Mouse (Mus musculus): ENCODE data around the gene Bdh2. TPM values are rescaled to one million over a fixed set of nuclear protein-coding genes. Genes with fewer than 3 reads are reported as not detected.

Gene Bdh2
- polyA plus RNA-seq, 1 experiment from 2014 or later: 2.9 TPM

- H3K9me3 ChIP-seq (replicated peaks): no peaks in the 10 kb centered on the region
- H3K27ac ChIP-seq: no peak overlapping the region
- no peaks in the 10 kb centered on the region for H3K36me3 ChIP-seq (ENCODE audit: poor library complexity, severe bottlenecking)
- no peak overlapping the region for H3K4me2 ChIP-seq
- no peak overlapping the region for H3K4me3 ChIP-seq
- H3K27me3 ChIP-seq: no peaks in the 10 kb centered on the region
- H3K9ac ChIP-seq: 0 out of 2 replicates have a peak overlapping the region, but pooled peaks have one; percentile 9
- 9% methylated on average over 6 of the region's 6 CpGs for WGBS
- ATAC-seq: no peak
- peaks cover 14% of the 10 kb centered on the region for H3K4me1 ChIP-seq
Measured at GRCm38 (mm10) chr3:135304060-135304459, 23.0 kb downstream of the Bdh2 start.

GRCm38 (mm10) chr3:135304566-135304965 lies 23.5 kb downstream of the Bdh2 start:
- Histone ChIP-seq H3K9me3 (replicated peaks) (no peaks in the 10 kb centered on the region), H3K4me1 (peaks cover 14% of the 10 kb centered on the region), H3K27ac (no peak overlapping the region), H3K4me2 (peak overlapping the region; percentile 3; the same call in 1 of the 2 replicates), H3K27me3 (no peaks in the 10 kb centered on the region), H3K9ac (no peak overlapping the region), H3K36me3 (ENCODE audit: poor library complexity, severe bottlenecking) (no peaks in the 10 kb centered on the region), H3K4me3 (no peak overlapping the region)
- ATAC-seq: no peak; the same call in 1 of the 2 replicates
- 5% methylated on average over 9 of the region's 9 CpGs for WGBS

GRCm38 (mm10) chr3:135307411-135308259 lies 26.6 kb downstream of the Bdh2 start, which contains the start of gene Slc9b2:
TSS of gene Slc9b2 (plus strand) at chr3:135307700.
- ATAC-seq: peak; percentile 85
- no peak within 1 kb of the TSS for H3K27ac ChIP-seq
- peak within 1 kb of the TSS; percentile 30 for H3K9ac ChIP-seq
- 9% methylated on average over 26 of the region's 28 CpGs for WGBS
- peak within 1 kb of the TSS; percentile 61 for H3K4me2 ChIP-seq
- no peaks in the 10 kb centered on the region for H3K27me3 ChIP-seq
- peaks cover 14% of the 10 kb centered on the region for H3K4me1 ChIP-seq
- no peaks in the 10 kb centered on the region for H3K9me3 ChIP-seq (replicated peaks)
- no peaks in the 10 kb centered on the region for H3K36me3 ChIP-seq (ENCODE audit: poor library complexity, severe bottlenecking)
- peak within 1 kb of the TSS; percentile 36 for H3K4me3 ChIP-seq

DNA sequence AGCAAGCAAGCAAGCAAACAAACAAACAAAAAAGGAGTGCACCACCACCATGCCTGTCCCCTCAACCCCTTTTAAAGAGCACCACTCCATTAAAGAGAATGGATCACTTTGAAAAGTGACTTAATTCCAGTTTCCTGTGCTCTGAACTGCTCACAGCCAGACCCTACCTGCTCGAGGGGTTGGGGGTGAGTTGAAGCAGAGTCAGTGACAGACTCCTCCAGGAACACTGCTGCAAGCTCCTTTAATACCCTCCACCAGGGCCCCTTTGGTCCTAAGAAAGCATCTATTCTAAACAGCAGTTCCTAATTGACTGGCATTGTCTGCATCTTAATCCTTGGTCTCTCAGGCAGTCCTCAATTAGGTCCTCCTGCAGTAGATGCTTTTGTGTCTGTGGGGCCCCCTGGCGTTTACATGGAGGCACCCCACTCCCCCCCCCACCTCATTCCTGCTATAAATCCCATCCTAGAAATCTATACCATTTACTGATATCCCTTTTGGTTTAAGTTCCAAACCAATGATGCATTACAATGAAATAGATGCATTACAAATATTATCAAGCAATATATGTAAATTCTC lies 32.0 kb downstream of the Bdh2 start:
- H3K9me3 ChIP-seq (replicated peaks): peaks cover 5% of the 10 kb centered on the region
- H3K9ac ChIP-seq: no peak overlapping the region
- ATAC-seq: no peak
- no peaks in the 10 kb centered on the region for H3K27me3 ChIP-seq
- peaks cover 5% of the 10 kb centered on the region; the same call in 1 of the 2 replicates for H3K36me3 ChIP-seq (ENCODE audit: poor library complexity, severe bottlenecking)
- peaks cover 6% of the 10 kb centered on the region; the same call in 1 of the 2 replicates for H3K4me1 ChIP-seq
- no peak overlapping the region for H3K4me2 ChIP-seq
- WGBS: 4% methylated on average over 2 of the region's 2 CpGs
- H3K27ac ChIP-seq: no peak overlapping the region
- H3K4me3 ChIP-seq: no peak overlapping the region

DNA sequence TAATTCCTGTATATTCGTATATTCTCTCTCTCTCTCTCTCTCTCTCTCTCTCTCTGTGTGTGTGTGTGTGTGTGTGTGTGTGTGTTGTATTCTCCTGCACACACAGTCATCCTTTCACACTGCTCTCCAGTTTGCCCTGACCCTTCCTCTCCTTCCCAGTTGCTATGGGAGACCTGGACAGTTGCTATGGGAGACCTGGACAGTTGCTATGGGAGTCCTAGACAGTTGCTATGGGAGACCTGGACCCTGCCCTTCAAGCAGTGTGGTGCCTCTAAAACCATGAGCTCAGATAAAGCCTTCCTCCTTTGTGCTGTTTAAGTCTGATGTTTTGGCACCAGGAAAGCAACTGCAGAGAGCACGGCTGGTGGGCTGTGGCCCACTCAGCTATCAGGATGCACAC lies 32.7 kb downstream of the Bdh2 start:
- 33% methylated on average over 2 of the region's 2 CpGs for WGBS
- H3K4me3 ChIP-seq: no peak overlapping the region
- H3K27me3 ChIP-seq: no peaks in the 10 kb centered on the region
- no peak overlapping the region for H3K9ac ChIP-seq
- no peak overlapping the region for H3K4me2 ChIP-seq
- peak; percentile 68 for ATAC-seq
- no peak overlapping the region for H3K27ac ChIP-seq
- peaks cover 5% of the 10 kb centered on the region for H3K9me3 ChIP-seq (replicated peaks)
- H3K36me3 ChIP-seq (ENCODE audit: poor library complexity, severe bottlenecking): peaks cover 5% of the 10 kb centered on the region; the same call in 1 of the 2 replicates
- H3K4me1 ChIP-seq: peaks cover 6% of the 10 kb centered on the region; the same call in 1 of the 2 replicates

GRCm38 (mm10) chr3:135314811-135315210 lies 33.8 kb downstream of the Bdh2 start:
- Histone ChIP-seq H3K4me1 (peaks cover 6% of the 10 kb centered on the region; the same call in 1 of the 2 replicates), H3K4me2 (no peak overlapping the region), H3K27ac (no peak overlapping the region), H3K36me3 (ENCODE audit: poor library complexity, severe bottlenecking) (peaks cover 5% of the 10 kb centered on the region; the same call in 1 of the 2 replicates), H3K9ac (no peak overlapping the region), H3K9me3 (replicated peaks) (peaks cover 5% of the 10 kb centered on the region), H3K4me3 (no peak overlapping the region), H3K27me3 (no peaks in the 10 kb centered on the region)
- 65% methylated on average over 2 of the region's 2 CpGs for WGBS
- no peak for ATAC-seq

DNA sequence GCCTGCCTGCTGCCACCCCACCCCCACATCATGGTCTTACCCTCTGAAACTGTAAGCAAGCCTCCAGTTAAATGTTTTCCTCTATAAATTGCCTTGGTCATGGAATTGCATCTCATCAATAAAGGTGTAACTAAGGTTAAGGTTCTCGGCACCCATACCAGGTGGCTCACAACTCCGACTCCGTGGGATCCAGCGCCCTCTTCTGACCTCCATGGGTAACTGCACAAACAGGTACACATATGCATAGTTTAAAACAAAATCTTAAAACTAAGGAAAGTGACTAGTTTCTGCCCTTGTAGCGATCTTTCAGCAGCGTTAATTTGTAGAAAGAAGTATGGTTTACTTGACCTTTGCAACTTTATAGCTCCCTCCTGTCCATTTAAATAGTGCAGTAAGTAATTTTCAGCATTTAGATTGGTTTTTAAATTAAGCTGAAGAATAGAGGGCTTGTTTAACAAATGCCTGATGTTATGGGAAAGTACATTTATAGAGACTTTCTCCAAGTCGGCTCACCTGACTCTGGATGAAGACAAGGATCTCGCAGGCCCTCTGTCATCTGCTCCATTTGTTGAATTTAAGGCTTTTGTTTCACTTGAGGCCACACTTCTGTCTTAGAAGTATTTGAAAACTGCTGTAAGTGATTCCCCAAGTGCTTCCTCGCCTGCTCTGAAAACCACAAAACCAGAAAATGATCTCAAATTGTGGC lies 34.9 kb downstream of the Bdh2 start:
- no peak for ATAC-seq
- 91% methylated on average over 9 of the region's 9 CpGs for WGBS
- Histone ChIP-seq H3K27ac (no peak overlapping the region), H3K9ac (no peak overlapping the region), H3K4me3 (no peak overlapping the region), H3K4me2 (no peak overlapping the region), H3K4me1 (peaks cover 6% of the 10 kb centered on the region; the same call in 1 of the 2 replicates), H3K36me3 (ENCODE audit: poor library complexity, severe bottlenecking) (peaks cover 5% of the 10 kb centered on the region; the same call in 1 of the 2 replicates), H3K27me3 (no peaks in the 10 kb centered on the region), H3K9me3 (replicated peaks) (peaks cover 5% of the 10 kb centered on the region)

DNA sequence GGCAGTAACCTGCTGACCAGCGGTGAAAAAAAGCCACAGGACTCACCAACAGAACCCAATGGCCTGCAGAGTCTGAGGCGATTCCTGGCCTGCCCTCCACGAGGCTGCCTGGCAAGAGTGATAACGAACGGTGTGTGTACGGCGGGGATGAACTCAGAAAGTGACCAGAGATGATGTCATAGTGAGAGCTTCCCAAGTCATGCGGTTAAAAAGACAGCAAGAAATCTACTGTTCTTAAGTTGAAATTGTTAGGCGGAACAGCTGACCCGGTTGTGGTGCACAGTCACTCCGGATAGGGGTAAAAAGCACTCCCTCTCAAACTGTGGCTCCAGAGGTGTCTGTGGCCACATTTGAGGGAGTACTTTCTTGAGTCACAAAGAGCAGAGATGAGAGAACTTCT lies 37.3 kb downstream of the Bdh2 start:
- ATAC-seq: no peak
- Histone ChIP-seq H3K4me2 (no peak overlapping the region), H3K4me3 (no peak overlapping the region), H3K27ac (no peak overlapping the region), H3K4me1 (no peaks in the 10 kb centered on the region), H3K9me3 (replicated peaks) (peaks cover 5% of the 10 kb centered on the region), H3K36me3 (ENCODE audit: poor library complexity, severe bottlenecking) (peaks cover 5% of the 10 kb centered on the region; the same call in 1 of the 2 replicates), H3K9ac (no peak overlapping the region), H3K27me3 (no peaks in the 10 kb centered on the region)
- 89% methylated on average over 11 of the region's 11 CpGs for WGBS

DNA sequence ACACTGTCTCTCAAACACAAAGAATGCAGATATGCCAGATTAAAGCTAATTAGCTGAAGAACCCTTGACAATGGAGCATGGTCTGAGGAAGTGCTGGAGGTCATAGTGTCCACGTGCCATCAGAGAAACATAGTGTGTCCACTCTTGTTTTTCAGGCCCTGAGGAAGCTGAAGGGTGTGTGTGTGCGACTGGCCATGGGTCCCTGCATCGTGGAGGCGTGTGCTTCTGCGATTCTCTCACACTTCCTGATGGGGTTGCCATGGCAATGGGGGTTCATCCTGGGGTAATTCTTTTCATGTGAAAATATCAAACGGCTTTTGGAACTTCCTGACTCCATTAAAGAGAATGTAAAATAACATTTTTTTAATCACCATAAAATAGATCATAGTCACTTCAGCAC lies 43.3 kb downstream of the Bdh2 start:
- no peak overlapping the region for H3K4me3 ChIP-seq
- ATAC-seq: no peak
- H3K4me1 ChIP-seq: no peaks in the 10 kb centered on the region
- 48% methylated on average over 6 of the region's 6 CpGs for WGBS
- H3K27me3 ChIP-seq: no peaks in the 10 kb centered on the region
- no peak overlapping the region for H3K27ac ChIP-seq
- H3K36me3 ChIP-seq (ENCODE audit: poor library complexity, severe bottlenecking): no peaks in the 10 kb centered on the region
- no peak overlapping the region for H3K4me2 ChIP-seq
- H3K9ac ChIP-seq: no peak overlapping the region
- no peaks in the 10 kb centered on the region for H3K9me3 ChIP-seq (replicated peaks)

GRCm38 (mm10) chr3:135327176-135327575 lies 46.2 kb downstream of the Bdh2 start:
- Histone ChIP-seq H3K36me3 (ENCODE audit: poor library complexity, severe bottlenecking) (no peaks in the 10 kb centered on the region), H3K4me3 (no peak overlapping the region), H3K9ac (no peak overlapping the region), H3K4me1 (no peaks in the 10 kb centered on the region), H3K27ac (no peak overlapping the region), H3K4me2 (no peak overlapping the region), H3K9me3 (replicated peaks) (no peaks in the 10 kb centered on the region), H3K27me3 (no peaks in the 10 kb centered on the region)
- WGBS: 79% methylated on average over 6 of the region's 6 CpGs
- no peak for ATAC-seq

DNA sequence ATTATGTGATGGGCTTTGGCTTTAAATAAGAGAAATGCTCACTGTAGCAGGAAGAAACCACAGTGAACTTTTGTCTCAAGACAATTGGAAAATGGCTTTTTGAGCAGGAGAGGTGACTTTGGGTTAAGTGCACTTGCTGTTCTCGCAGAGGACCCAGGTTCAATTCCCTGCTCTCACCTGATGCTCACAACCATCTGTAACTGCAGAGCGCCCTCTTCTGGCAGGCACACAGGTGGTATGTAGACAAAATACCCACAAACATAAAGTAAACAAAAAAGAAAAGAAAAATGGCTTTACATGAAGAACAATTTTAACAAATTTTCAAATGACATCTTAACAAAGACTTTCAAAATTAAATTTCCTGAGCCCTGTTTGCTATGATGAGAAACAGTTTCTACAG lies 46.6 kb downstream of the Bdh2 start:
- no peaks in the 10 kb centered on the region for H3K27me3 ChIP-seq
- no peak overlapping the region for H3K4me3 ChIP-seq
- H3K4me1 ChIP-seq: no peaks in the 10 kb centered on the region
- H3K36me3 ChIP-seq (ENCODE audit: poor library complexity, severe bottlenecking): no peaks in the 10 kb centered on the region
- no peak for ATAC-seq
- H3K27ac ChIP-seq: no peak overlapping the region
- WGBS: 51% methylated on average over 2 of the region's 2 CpGs
- H3K9me3 ChIP-seq (replicated peaks): no peaks in the 10 kb centered on the region
- H3K9ac ChIP-seq: no peak overlapping the region
- H3K4me2 ChIP-seq: no peak overlapping the region

- 45% methylated on average over 3 of the region's 3 CpGs for WGBS
Measured at GRCm38 (mm10) chr3:135328560-135328959, 47.5 kb downstream of the Bdh2 start.

More at GRCm38 (mm10) chr3:135328560-135328959, 47.5 kb downstream of the Bdh2 start:
- Histone ChIP-seq H3K27me3 (no peaks in the 10 kb centered on the region), H3K36me3 (ENCODE audit: poor library complexity, severe bottlenecking) (no peaks in the 10 kb centered on the region), H3K4me2 (no peak overlapping the region), H3K4me3 (no peak overlapping the region), H3K27ac (no peak overlapping the region), H3K4me1 (no peaks in the 10 kb centered on the region), H3K9me3 (replicated peaks) (no peaks in the 10 kb centered on the region), H3K9ac (no peak overlapping the region)
- ATAC-seq: no peak
